Mouse (Mus musculus) right cerebral cortex, postnatal 36 days (tissue): ENCODE results near the gene Ccdc153.

Experiments
- DNase-seq, 2 experiments: peaks; one replicate each; pipeline ENCODE4 v3.0.0; 2022; ENCODE audit warnings: low spot score in 2 of 2, mixed read lengths in 1 of 2

The Ccdc153 gene

DNA sequence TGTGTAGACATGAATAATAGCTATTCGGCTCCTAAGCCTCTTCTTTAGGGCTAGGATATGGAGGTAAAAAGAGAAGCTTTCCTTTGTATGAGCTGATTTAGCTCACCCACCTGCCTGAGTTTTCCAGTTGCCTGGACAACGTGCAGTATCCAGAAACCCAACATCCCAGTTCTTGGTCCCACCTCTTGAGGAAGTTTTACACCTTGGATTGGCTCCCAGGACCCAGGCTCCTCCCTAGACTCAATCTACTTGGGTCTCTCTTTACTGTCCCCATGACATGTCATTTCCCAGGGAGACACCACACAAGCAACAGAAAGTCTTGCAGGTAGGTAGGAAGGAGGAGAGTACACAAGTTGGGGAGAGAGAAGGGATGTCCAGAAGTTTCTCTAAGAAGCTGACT lies at the start of gene Ccdc153:
TSS of gene Ccdc153 (plus strand) at position 278 of the 400 bp plus-strand sequence.
- no peak for DNase-seq

DNA sequence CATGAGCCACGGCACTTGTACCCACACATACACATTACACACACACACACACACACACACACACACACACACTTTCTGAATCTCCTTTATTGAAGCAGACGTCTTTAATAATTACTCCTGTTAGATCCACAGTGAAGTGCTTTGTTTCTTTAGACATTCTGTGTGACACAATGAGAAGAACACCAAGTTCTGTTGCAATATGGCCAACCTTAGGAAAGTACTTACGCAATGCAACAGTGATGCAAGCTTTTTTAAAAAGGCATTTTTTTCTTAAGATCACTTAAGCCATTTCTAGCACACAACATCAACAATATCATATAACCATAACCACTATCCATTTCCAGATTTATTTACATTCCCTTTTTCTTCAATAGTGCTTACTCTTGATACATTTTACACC lies 49.3 kb upstream of the Ccdc153 start:
- no peak for DNase-seq

DNA sequence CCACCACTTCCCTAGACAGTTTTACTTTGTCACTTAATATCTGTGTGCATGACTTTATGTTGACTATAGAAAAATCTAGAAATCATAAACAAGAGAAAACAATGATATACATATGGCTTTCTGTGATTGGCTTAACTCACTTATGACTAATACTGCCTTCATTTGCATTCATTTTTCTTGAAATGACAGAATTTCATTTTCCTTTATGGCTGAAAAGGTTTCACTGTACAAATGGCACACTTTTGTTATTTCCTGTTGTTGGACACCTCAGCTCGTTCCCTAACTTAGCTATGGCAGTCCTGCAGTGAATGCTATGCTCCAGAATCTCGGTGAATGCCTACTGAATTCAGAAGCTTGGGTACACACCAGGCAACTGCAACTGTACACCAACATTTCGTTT lies 48.2 kb upstream of the Ccdc153 start:
- no peak for DNase-seq

DNA sequence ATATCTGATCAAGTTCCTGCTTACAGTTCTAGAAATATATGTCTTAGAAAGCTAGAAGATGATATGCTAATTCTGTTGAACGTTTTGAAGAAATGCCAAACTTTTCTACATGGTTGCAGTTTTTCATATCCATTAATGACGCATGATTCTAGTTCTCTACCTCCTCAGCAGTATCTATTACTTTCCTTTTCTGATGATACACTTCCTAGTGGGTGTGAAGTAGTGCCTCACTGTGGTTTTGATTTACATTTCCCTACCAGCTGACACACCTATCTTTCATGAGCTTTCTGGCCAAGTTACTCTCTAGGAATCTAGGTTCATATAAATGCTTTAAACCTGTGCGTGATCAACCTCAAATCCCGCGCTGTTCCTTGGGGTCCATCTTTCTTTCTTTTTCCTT lies 47.7 kb upstream of the Ccdc153 start:
- no peak for DNase-seq

DNA sequence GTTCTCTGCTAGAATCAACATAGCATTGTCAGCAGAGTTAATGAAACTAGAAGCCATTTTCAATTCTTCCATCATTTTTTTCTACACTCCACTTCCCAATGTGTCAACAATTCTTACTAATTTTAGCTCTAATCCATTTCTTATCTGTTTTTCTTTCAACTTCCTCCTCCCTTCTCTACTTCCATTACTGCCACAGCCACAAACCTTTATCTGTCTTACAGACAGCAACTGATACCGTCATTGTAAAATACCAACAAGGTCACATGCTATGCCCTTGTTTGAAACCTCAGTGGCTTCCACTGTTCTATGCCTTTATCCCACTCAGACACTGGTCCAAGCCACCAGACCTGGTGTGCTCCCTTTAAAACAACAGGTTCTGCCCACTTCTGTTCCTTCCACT lies 46.5 kb upstream of the Ccdc153 start:
- DNase-seq: no peak

DNA sequence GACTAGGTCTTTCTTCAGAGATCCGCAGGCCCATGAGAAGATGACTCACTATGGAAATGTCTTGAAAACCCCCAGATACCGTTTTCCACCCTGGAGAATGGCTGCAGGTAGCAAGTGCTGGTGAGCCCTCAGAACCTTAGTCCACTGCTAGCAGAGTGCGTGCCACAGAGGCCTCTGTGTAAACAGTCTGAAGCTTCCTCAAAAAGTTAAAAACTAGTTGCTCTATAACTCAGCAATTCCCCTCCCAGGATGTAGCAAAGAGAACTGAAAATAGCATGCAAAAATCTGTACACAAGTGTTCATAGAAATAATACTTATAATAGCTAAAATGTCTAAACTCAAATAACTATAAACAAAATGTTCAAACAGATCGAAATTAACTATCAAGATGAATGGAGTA lies 44.1 kb upstream of the Ccdc153 start:
- DNase-seq: no peak

DNA sequence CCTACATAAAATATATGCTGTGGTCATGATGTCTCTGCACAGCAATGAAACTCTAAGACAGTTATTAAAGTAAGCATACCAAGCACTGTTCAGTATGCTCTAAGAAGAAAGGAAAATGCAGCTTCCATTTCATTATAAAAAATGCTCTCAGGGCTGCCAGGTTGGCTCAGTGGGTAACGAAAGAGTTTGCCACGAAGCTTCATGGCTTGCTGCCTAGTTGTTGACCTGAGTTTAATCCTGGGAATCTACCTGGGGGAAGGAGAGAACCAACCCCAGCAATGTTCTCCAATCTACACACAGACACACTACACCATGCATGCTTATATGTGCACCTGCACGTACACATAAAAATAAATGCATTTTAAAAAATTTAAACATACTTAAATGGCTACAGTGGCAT lies 41.3 kb upstream of the Ccdc153 start:
- no peak for DNase-seq

DNA sequence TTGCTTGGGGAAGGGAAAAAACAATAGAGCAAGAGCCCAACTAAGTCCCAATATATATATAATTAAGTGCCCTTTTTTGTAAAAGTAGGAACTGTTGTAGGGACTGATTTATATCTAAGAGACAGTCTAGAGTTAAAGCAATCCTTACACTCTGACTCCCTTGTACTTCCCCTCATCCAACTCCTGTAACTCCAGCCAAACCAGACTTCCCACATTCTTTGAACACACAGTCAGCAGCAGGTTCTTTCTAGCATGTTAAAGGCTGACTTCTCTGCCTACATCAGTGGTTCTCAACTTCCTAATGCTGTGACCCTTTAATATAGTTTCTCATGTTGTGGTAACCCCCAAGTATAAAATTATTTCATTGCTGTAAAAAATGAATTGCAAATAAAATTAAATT lies 40.9 kb upstream of the Ccdc153 start:
- no peak for DNase-seq

DNA sequence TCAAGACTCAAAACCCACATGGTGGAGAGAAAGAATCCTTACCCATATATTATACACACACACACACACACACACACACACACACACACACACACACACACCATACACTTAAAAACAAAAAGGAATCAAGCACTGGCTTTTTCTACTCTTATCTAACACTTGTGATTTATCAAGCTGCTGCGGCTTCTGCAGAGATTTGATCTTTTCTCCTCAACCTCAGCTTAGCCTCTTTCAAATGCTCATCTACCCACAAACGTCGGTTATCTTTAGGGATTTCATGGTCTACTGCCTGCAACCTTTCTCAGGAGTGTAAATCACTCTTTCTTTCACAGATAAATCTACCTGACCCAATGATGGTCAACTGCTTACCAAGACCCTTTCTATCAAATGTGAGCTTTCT lies 40.0 kb upstream of the Ccdc153 start:
- DNase-seq: no peak

DNA sequence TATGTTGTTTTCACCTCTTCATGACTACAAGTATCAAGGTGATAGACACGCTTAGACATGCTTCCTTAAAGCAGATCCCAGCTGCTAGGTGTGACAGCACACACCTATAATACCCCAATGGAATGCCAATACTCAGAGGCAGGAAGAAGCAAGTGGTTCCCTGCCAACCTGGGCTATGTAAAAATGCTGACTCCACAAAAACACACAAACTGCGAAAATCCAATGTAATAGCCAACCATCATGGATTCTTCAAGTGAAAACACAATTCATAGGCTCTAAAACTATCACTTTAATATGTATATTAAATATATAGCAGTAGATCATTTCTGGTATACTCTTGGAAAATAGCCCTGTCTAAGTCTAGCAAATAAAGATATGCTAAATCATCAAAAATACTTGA lies 32.6 kb upstream of the Ccdc153 start:
- no peak for DNase-seq

DNA sequence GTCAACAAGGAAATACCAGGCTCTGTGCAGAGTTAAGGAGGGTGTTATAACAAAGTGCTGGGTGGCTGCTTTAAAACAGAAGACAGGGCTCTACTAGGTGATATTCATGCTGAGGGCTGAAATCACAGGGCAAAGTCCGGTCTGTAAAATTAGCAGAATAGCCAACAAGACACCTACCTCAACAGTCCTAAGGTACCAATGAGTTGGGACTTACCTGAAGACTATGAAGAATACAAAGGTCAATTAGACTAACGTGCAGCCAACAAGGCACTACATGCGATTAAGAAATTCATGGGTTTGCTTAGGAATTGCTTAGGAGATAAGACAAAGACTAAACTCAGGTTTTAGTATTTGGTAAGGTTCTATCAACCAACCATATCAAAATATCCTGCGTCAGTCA lies 31.1 kb upstream of the Ccdc153 start:
- no peak for DNase-seq

DNA sequence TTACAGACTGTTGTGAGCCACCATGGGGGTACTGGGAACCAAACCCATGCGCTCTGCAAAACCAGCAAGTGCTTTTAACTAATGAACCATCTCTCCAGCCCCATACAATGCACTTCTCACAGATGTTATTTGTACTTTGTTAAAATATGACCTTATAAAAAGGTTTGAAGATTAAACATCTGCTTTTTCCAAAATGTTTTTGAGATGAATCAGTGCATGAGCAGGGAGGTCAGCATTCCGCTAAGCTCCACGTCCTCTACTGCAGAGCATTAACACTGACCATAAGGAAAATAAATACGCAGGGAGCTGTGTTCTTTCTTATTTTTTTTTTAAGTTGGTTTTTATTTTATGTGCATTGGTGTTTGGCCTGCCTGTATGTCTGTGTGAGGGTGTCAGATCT lies 28.1 kb upstream of the Ccdc153 start:
- no peak for DNase-seq

DNA sequence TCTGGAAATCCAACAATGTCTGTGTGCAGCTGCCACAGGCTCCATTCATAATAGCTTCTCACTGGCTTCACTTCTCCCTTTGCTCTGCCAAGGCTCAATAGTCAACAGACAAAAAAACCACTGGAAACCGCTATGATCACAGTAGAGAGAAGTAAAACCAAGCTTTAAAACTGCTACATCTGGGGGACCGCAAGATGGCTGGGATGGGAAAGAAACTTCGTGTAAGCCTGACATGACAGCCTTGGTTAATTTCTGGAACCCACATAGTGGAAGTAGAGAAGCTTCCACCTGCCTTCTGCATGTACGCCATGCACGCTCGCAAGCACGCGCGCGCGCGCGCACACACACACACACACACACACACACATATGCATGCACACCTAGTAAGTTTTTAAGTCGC lies 26.9 kb upstream of the Ccdc153 start:
- no peak for DNase-seq

DNA sequence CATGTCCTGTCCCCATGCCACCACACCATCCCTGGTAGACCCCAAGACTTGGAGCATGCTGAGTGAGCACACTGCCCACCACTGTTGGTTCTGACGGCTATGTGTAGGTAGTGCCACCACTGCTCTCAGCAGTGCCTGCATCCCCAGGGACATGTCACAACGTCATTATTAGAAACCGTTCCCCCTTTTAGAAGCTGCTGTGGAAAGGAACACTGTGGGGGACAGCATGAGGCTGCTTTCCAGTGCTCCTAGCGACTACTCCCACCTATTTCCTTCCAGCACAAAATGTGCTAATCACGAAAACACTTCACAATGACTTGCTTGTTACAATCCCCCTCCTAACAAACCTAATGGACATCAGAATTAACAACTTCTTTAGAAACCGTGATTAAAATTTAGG lies 14.5 kb upstream of the Ccdc153 start:
- no peak for DNase-seq

DNA sequence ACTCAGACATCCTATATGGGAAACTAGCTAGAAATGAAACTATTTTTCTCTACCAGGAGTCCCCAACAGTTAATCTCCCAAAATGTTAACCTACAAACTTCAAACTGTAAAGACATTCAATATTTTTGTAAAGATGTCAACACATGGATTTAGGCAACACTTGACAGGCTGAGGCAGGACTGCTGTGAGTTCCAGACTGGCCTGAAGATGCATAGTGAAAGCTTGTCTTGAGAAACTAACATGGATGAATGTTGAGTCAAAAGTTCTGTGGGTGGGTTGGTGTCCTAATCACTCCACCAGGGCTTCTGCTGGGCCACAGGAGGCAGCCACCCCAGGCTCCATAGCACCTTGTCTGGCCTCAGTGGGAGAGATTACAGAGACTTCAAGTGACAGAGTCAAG lies 8.9 kb upstream of the Ccdc153 start:
- no peak for DNase-seq

DNA sequence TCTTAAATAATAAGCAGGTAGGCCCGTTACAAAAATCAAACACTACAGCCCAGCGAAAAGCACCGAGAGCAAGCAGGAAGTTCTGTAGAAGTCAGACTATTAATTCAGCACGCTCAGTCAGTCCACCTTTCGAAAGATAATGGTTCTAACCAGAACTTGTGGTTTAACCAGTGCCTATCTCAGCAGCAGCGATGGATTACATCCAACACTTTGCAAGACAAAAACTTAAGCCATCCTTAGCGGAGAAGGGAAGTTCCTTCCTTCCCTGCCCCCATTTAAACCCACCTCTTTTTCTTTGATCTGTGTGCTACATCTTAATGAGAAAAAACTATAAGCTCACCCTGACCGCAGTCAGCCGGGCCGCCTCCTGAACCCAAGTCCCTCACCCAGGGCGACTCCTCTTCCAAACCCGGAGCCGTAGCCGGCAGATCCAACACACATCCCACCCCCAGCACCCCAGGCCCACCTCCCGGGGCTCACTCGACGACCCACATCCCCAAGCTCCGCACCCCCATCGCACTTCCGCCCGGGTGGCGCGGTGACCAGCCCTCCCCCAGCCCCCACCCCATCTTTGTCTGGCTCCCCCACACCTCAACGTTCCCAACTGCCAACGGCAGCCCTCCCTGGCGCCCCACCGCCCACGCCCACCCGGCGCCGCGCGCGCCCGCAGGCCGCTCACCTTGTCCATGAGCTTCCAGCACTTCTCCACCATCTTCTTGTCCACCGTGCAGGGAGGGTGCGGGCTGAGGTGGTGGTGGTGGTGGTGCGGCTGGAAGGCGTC lies 7.3 kb upstream of the Ccdc153 start:
- peak in 1 of 2 experiments; percentile 60 for DNase-seq

DNA sequence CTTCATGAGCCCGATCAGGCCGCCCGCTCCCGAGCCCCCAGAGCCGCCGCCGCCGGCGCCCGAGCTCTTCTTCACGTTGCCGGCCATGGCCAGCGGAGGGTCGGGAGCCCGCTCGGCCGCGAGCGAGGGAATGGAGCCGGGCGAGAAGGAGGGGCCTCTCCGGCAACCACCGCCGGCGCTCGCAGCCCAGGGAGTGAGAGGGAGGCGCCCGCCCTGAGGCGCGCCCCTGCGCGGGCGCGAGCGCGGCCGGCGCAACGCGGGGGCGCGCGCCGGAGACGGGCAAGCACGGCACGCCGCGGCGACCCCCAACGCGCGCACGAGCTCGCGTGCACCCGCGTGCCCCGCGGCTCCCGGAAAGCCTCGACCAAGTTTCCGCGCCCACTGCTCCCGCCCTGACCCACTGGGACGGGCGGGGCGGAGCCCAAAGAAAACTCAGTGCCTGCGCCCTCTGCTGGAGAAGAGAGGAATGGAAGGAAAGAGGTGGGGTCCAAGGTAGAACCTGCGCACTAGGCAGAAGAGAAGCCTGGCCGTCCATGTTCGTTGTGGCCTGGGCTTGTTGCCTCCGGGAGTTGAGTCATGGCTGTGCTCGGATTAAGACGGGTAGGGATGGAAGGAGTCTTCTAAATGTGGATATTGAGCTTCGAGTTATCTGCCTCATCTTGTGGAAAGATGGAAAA lies 6.5 kb upstream of the Ccdc153 start, which contains the start of gene Cbl:
TSS of gene Cbl (minus strand) at position 248 of the 677 bp plus-strand sequence.
- DNase-seq: peak; percentile 97 to 98

DNA sequence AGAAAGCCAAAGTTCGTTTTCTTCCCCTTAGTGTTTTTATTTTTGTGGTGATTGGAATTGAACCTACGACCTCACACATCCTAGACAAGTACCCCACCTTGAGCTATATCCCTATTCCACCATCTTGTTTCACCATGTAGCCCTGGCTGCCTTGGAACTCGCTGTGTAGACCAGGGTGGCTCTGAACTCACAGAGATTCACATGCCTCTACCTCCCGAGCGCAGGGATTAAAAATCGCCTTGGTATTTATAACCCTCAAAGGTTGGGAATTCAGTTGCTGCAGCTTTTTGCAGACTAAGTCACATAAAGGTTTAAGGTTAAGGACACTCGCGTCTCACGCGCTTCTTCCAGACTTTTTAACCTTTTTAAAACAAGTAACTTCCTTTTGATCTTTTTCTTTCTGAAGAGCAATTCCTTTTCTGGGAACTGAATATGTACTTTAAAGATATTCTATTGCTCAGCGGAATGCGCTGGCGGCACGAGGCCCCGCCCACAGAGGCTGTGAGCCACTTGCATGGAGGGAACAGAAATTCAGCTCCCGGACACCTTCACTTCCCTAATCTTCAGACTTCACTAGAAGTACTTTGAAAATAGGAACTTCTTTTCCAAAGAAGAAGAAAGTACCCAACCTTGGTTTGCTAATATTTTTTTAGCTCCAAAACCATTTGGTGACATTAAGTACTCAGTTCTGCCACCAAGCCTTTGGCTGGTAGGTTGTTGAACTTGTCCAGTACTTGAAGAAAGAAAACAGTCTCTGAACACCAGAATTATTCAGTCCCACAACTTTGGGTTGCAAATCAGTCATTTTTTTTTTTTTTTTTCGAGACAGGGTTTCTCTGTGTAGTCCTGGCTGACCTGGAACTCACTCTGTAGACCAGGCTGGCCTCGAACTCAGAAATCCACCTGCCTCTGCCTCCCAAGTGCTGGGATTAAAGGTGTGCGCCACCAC lies 5.7 kb upstream of the Ccdc153 start:
- DNase-seq: no peak

DNA sequence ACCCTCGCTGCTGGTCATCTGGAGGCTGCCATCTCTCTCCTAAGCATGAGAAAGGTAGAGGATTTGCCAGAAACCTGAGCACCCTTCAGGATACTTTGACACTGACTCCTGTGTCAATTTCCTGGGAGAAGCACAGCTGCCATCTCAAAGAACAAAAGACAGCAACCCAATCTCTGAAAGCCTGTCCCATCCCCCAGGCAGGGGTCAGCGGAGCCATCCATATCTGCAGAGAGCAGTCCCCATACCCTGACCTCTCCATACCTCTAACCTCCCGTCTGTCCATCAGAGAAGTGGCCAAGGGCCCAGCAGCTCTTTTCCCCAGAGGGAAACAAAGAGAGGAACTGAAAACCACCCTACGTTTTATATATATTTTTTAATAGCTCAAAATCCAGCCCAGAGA lies 3.9 kb upstream of the Ccdc153 start:
- no peak for DNase-seq

DNA sequence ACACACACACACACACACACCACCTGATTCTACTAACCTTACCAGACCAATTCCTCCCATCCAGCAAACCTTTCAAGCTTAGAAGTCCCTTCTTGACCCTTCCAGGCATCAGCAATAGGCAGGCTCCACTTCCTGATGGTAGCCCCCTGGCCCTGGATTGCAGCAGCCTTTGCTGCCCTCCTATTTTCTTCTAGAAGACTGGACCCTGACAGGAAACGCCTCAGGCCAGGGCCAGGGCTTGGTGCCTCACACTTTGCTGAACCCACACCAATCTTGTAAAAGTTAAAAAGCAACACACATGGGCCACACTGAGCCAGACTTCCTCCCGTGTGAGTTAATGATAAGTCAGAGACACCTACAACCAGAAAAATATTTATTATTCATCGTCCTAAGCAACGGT lies 3.3 kb upstream of the Ccdc153 start:
- no peak for DNase-seq

DNA sequence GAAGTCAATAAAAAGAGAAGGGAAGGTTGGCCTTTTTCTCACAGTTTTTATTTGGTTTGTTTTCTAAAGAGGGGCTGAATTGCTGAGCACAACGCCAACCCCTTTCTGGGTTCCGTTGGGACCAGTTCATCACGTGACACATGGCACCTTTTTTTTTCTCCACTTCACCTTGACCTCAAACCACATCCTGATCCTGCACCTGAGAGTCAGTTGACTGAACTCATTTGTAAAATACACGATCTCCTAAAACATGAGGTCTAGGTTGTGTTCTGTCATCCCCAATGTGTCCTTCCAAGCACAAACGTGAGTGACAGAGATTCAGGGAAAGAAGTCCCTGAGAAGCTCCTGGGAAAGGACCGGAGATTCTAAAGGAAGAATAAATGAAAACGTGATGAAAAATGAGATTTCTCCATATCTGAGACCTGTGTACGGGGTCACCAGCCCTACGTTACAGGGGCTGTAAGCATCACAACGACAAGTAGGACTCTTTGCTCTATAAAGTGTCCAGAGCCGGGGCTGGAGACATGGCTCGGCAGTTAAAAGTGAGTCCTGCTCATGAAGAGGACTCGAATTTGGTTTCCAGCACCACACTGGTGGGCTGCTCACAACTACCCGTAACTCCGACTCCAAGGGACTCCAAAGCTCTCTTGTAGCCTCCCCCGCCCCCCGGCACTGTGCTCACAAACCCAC lies 1.8 kb upstream of the Ccdc153 start:
- DNase-seq: no peak

DNA sequence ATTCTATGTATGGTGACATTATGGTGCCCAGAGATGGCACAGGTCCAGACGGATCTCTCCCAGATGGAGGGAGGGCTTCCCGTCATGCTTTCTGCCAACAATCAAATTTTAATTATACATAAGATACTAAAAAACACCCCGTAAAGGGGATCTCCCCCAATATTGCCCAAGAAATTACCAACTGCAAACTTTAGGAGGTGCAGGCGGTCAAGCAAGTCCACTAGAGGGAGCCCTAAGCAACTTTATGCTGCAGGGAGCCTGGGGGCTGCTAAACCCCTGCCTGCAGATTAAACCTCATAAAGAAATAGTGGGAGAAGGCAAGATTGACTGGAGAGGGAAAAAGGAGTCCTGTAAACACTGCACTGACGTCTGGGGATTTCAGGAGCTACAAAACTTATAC lies 1.0 kb upstream of the Ccdc153 start:
- DNase-seq: no peak
